Mouse (Mus musculus): ENCODE measurements around the gene Cryzl2. TPM values are rescaled to one million over a fixed set of nuclear protein-coding genes. Genes with fewer than 3 reads are reported as not detected.

Cryzl2 gene
- total and polyA plus RNA-seq, 3 experiments = 0.04 to 0.12 TPM; not detected in 1

- Histone ChIP-seq H3K79me2 (ENCODE audit: control insufficient read depth, insufficient read depth, low read length, poor library complexity) (no peaks in the 10 kb centered on the region), H3K9me3 (replicated peaks; ENCODE audit: insufficient read depth, low read length) (no peaks in the 10 kb centered on the region), H3K9ac (ENCODE audit: control insufficient read depth, low read depth, low read length, poor library complexity, severe bottlenecking) (no peak overlapping the region), H3K4me3 (ENCODE audit: control insufficient read depth in 1 of 2, insufficient read depth in 1 of 2, low read depth in 2 of 2, low read length in 2 of 2) (no peak overlapping the region), H3K27ac (ENCODE audit: control insufficient read depth, low read depth, low read length) (no peak overlapping the region; the same call in 1 of the 2 replicates), H3K36me3 (ENCODE audit: control insufficient read depth in 1 of 2, insufficient read depth in 2 of 2, low read length in 2 of 2) (peaks cover 0 to 25% of the 10 kb centered on the region in 2 experiments; a peak in 2 of 4 replicates), H3K4me1 (ENCODE audit: control insufficient read depth in 1 of 2, insufficient read depth in 2 of 2, low read length in 2 of 2) (peaks cover 12 to 24% of the 10 kb centered on the region in 2 experiments), H3K27me3 (ENCODE audit: control insufficient read depth in 1 of 2, insufficient read depth in 2 of 2, low read length in 2 of 2) (no peaks in the 10 kb centered on the region)
- TF ChIP-seq EP300 (IDR thresholded peaks at IDR 0.05; ENCODE audit: low read depth in 1 of 2, low read length in 2 of 2) = no peak
- no peak for TF ChIP-seq MAX (IDR thresholded peaks at IDR 0.05; ENCODE audit: low read length)
- no peak for TF ChIP-seq MXI1 (IDR thresholded peaks at IDR 0.05; ENCODE audit: low read depth, low read length)
- TF ChIP-seq ZMIZ1 (IDR thresholded peaks at IDR 0.05; ENCODE audit: low read depth, low read length) = no peak
- TF ChIP-seq SIN3A (IDR thresholded peaks at IDR 0.05; ENCODE audit: low read length) = no peak
- TF ChIP-seq USF2 (IDR thresholded peaks at IDR 0.05; ENCODE audit: borderline replicate concordance in 1 of 2, insufficient read depth in 1 of 2, low read depth in 1 of 2, low read length in 2 of 2) = no peak
- TF ChIP-seq CHD1 (IDR thresholded peaks at IDR 0.05; ENCODE audit: low read depth, low read length) = no peak
- TF ChIP-seq HCFC1 (IDR thresholded peaks at IDR 0.05; ENCODE audit: low read depth, low read length) = no peak
- TF ChIP-seq TCF12 (IDR thresholded peaks at IDR 0.05; ENCODE audit: low read depth, low read length) = no peak
- TF ChIP-seq TAL1 (IDR thresholded peaks at IDR 0.05; ENCODE audit: low read length) = no peak
- TF ChIP-seq ELF1 (IDR thresholded peaks at IDR 0.05; ENCODE audit: low read depth, low read length) = no peak
- no peak for DNase-seq (ENCODE audit: low read depth, low spot score)
Observed at GRCm38 (mm10) chr1:157512690-157513448, 54.5 kb downstream of the Cryzl2 start.

DNA sequence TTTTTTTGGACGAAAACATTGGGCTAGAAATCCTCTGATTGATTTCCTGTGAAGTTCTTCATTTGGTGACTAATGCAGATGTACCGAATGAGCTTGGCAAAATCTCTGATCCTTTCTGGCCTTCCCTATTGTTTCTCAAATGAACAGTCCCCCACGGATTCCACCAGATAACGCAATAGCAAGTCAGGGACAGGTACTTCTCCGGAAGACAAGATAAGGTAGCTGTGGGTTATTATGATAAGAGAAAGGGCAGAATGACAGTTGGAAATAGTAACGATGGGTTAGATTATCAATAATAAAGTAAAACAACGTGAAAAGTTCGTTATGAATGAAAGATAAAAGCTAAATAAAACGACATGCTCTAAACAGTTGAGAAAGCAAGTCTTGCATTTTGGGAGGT is 55.2 kb downstream of the Cryzl2 start:
- Histone ChIP-seq H3K4me1 (ENCODE audit: control insufficient read depth in 1 of 2, insufficient read depth in 2 of 2, low read length in 2 of 2) (peaks cover 14 to 30% of the 10 kb centered on the region in 2 experiments), H3K79me2 (ENCODE audit: control insufficient read depth, insufficient read depth, low read length, poor library complexity) (no peaks in the 10 kb centered on the region), H3K27me3 (ENCODE audit: control insufficient read depth in 1 of 2, insufficient read depth in 2 of 2, low read length in 2 of 2) (no peaks in the 10 kb centered on the region), H3K27ac (ENCODE audit: control insufficient read depth, low read depth, low read length) (peak overlapping the region; percentile 64), H3K9ac (ENCODE audit: control insufficient read depth, low read depth, low read length, poor library complexity, severe bottlenecking) (no peak overlapping the region), H3K9me3 (replicated peaks; ENCODE audit: insufficient read depth, low read length) (no peaks in the 10 kb centered on the region), H3K4me3 (ENCODE audit: control insufficient read depth in 1 of 2, insufficient read depth in 1 of 2, low read depth in 2 of 2, low read length in 2 of 2) (peak overlapping the region in 1 of 2 experiments; percentile 3; a peak in 2 of 4 replicates), H3K36me3 (ENCODE audit: control insufficient read depth in 1 of 2, insufficient read depth in 2 of 2, low read length in 2 of 2) (peaks cover 0 to 32% of the 10 kb centered on the region in 2 experiments; a peak in 2 of 4 replicates)
- DNase-seq (ENCODE audit: low read depth, low spot score) = peak; percentile 45
- TF ChIP-seq GATA1 (IDR thresholded peaks at IDR 0.05; ENCODE audit: low read depth, low read length) (peak; percentile 90), MYB (IDR thresholded peaks at IDR 0.05; ENCODE audit: low read depth, low read length) (peak; percentile 98), POLR2AphosphoS5 (IDR thresholded peaks at IDR 0.05; ENCODE audit: borderline replicate concordance, low read depth, low read length) (no peak), E2F4 (IDR thresholded peaks at IDR 0.05; ENCODE audit: borderline replicate concordance, low read depth, low read length) (no peak), KAT2A (conservative IDR thresholded peaks at IDR 0.05; ENCODE audit: low read depth, low read length) (no peak), CTCF (IDR thresholded peaks at IDR 0.05 in 2 of 3, conservative IDR thresholded peaks at IDR 0.05 in 1 of 3; ENCODE audit: control insufficient read depth in 1 of 3, insufficient read depth in 1 of 3, low read depth in 2 of 3, low read length in 3 of 3, poor library complexity in 1 of 3, severe bottlenecking in 1 of 3) (no peak), GABPA (IDR thresholded peaks at IDR 0.05; ENCODE audit: low read depth, low read length) (no peak), ZC3H11A (IDR thresholded peaks at IDR 0.05; ENCODE audit: low read depth, low read length) (no peak; the same call in 1 of the 2 replicates), RAD21 (IDR thresholded peaks at IDR 0.05; ENCODE audit: low read depth, low read length) (no peak), CHD2 (IDR thresholded peaks at IDR 0.05; ENCODE audit: low read length) (no peak), POLR2AphosphoS2 (IDR thresholded peaks at IDR 0.05; ENCODE audit: low read length) (no peak), MAX (IDR thresholded peaks at IDR 0.05; ENCODE audit: low read length) (no peak), MAZ (IDR thresholded peaks at IDR 0.05; ENCODE audit: low read depth, low read length) (no peak), NRF1 (IDR thresholded peaks at IDR 0.05; ENCODE audit: insufficient read depth, low read depth, low read length, poor library complexity, severe bottlenecking) (no peak), USF1 (IDR thresholded peaks at IDR 0.05; ENCODE audit: low read depth, low read length) (no peak), TCF12 (IDR thresholded peaks at IDR 0.05; ENCODE audit: low read depth, low read length) (peak; percentile 93), MXI1 (IDR thresholded peaks at IDR 0.05; ENCODE audit: low read depth, low read length) (0 out of 2 replicates have a peak, but pooled peaks have one; percentile 23), EP300 (IDR thresholded peaks at IDR 0.05; ENCODE audit: low read depth in 1 of 2, low read length in 2 of 2) (peak; percentile 95 to 99), ELF1 (IDR thresholded peaks at IDR 0.05; ENCODE audit: low read depth, low read length) (no peak), MEF2A (IDR thresholded peaks at IDR 0.05; ENCODE audit: extremely low read depth, insufficient replicate concordance, low read depth, low read length, poor library complexity, severe bottlenecking) (peak; percentile 75; the same call in 1 of the 2 replicates), BHLHE40 (IDR thresholded peaks at IDR 0.05; ENCODE audit: borderline replicate concordance, low read depth, low read length) (no peak), ETS1 (IDR thresholded peaks at IDR 0.05; ENCODE audit: low read depth, low read length) (peak; percentile 74)

All from MEL (cell line).